Mouse (Mus musculus): ENCODE results near the gene Rps26. TPM values are rescaled to one million over a fixed set of nuclear protein-coding genes. Genes with fewer than 3 reads are reported as not detected.

Gene Rps26
- 519 and 548 TPM in 2 replicates for polyA plus RNA-seq (2015; fragmentation: Nextera tagmentation; extraction: Ambion mirVana)

- Histone ChIP-seq H3K27me3 (replicated peaks; ENCODE audit: control insufficient read depth, insufficient read depth, low read length) (no peaks in the 10 kb centered on the region), H3K36me3 (ENCODE audit: control insufficient read depth, insufficient read depth) (peaks cover 20% of the 10 kb centered on the region), H3K9ac (ENCODE audit: low read depth, low read length) (peak within 1 kb of the TSS; percentile 89), H3K4me2 (replicated peaks; ENCODE audit: low read depth) (peak within 1 kb of the TSS; percentile 79), H3K27ac (ENCODE audit: low read depth, low read length) (peak within 1 kb of the TSS; percentile 46; the same call in 1 of the 2 replicates), H3K4me1 (replicated peaks; ENCODE audit: control insufficient read depth, insufficient read depth, low read length) (no peaks in the 10 kb centered on the region), H3K4me3 (ENCODE audit: low read depth, low read length) (peak within 1 kb of the TSS; percentile 86), H3K9me3 (ENCODE audit: control insufficient read depth) (no peaks in the 10 kb centered on the region)
- peak; percentile 99 for ATAC-seq
- WGBS, result 2% methylated on average over 40 of the region's 40 CpGs
- peak; percentile 70 for TF ChIP-seq CTCF (IDR thresholded peaks at IDR 0.05; ENCODE audit: low read depth)
These were observed at the start of gene Rps26 for GRCm38 (mm10) chr10:128626311-128627310. TSS of gene Rps26 (minus strand) at chr10:128626747.

- TF ChIP-seq CTCF (IDR thresholded peaks at IDR 0.05; ENCODE audit: low read depth), result peak; percentile 77
- 4% methylated on average over 9 of the region's 9 CpGs for WGBS
- H3K27ac ChIP-seq (ENCODE audit: low read depth, low read length), result no peak overlapping the region
- H3K4me1 ChIP-seq (replicated peaks; ENCODE audit: control insufficient read depth, insufficient read depth, low read length), result no peaks in the 10 kb centered on the region
- peaks cover 9% of the 10 kb centered on the region; the same call in 1 of the 2 replicates for H3K36me3 ChIP-seq (ENCODE audit: control insufficient read depth, insufficient read depth)
- peak overlapping the region; percentile 67 for H3K4me3 ChIP-seq (ENCODE audit: low read depth, low read length)
- ATAC-seq, result no peak
- no peaks in the 10 kb centered on the region for H3K9me3 ChIP-seq (ENCODE audit: control insufficient read depth)
- peak overlapping the region; percentile 96 for H3K4me2 ChIP-seq (replicated peaks; ENCODE audit: low read depth)
- peak overlapping the region; percentile 49; the same call in 1 of the 2 replicates for H3K9ac ChIP-seq (ENCODE audit: low read depth, low read length)
- no peaks in the 10 kb centered on the region for H3K27me3 ChIP-seq (replicated peaks; ENCODE audit: control insufficient read depth, insufficient read depth, low read length)
These were observed 48.0 kb upstream of the Rps26 start for GRCm38 (mm10) chr10:128674469-128675008.

GRCm38 (mm10) chr10:128673763-128674468 lies 47.4 kb upstream of the Rps26 start, which contains the start of gene Suox:
TSS of gene Suox (minus strand) at chr10:128674073.
- H3K4me3 ChIP-seq (ENCODE audit: low read depth, low read length), result peak within 1 kb of the TSS; percentile 67
- H3K27ac ChIP-seq (ENCODE audit: low read depth, low read length), result peak within 1 kb of the TSS; percentile 23; the same call in 1 of the 2 replicates
- peak within 1 kb of the TSS; percentile 96 for H3K4me2 ChIP-seq (replicated peaks; ENCODE audit: low read depth)
- peak; percentile 76 for ATAC-seq
- no peaks in the 10 kb centered on the region for H3K4me1 ChIP-seq (replicated peaks; ENCODE audit: control insufficient read depth, insufficient read depth, low read length)
- no peaks in the 10 kb centered on the region for H3K27me3 ChIP-seq (replicated peaks; ENCODE audit: control insufficient read depth, insufficient read depth, low read length)
- peak within 1 kb of the TSS; percentile 49 for H3K9ac ChIP-seq (ENCODE audit: low read depth, low read length)
- no peak for TF ChIP-seq CTCF (IDR thresholded peaks at IDR 0.05; ENCODE audit: low read depth)
- no peaks in the 10 kb centered on the region for H3K9me3 ChIP-seq (ENCODE audit: control insufficient read depth)
- peaks cover 5% of the 10 kb centered on the region; the same call in 1 of the 2 replicates for H3K36me3 ChIP-seq (ENCODE audit: control insufficient read depth, insufficient read depth)
- WGBS, result under 1% methylated on average over 57 of the region's 60 CpGs

GRCm38 (mm10) chr10:128671148-128671547 lies 44.6 kb upstream of the Rps26 start:
- Histone ChIP-seq H3K9me3 (ENCODE audit: control insufficient read depth) (no peaks in the 10 kb centered on the region), H3K9ac (ENCODE audit: low read depth, low read length) (no peak overlapping the region), H3K4me2 (replicated peaks; ENCODE audit: low read depth) (no peak overlapping the region), H3K4me3 (ENCODE audit: low read depth, low read length) (no peak overlapping the region), H3K4me1 (replicated peaks; ENCODE audit: control insufficient read depth, insufficient read depth, low read length) (no peaks in the 10 kb centered on the region; the same call in 1 of the 2 replicates), H3K27ac (ENCODE audit: low read depth, low read length) (no peak overlapping the region), H3K36me3 (ENCODE audit: control insufficient read depth, insufficient read depth) (peaks cover 5% of the 10 kb centered on the region; the same call in 1 of the 2 replicates), H3K27me3 (replicated peaks; ENCODE audit: control insufficient read depth, insufficient read depth, low read length) (no peaks in the 10 kb centered on the region)
- no peak for ATAC-seq
- WGBS, result 95% methylated on average over 9 of the region's 9 CpGs
- TF ChIP-seq CTCF (IDR thresholded peaks at IDR 0.05; ENCODE audit: low read depth), result no peak

- 0 out of 2 replicates have a peak, but pooled peaks have one; percentile 48 for ATAC-seq
These were observed 42.5 kb upstream of the Rps26 start for GRCm38 (mm10) chr10:128668790-128669672.

More at GRCm38 (mm10) chr10:128668790-128669672, 42.5 kb upstream of the Rps26 start:
- Histone ChIP-seq H3K9ac (ENCODE audit: low read depth, low read length) (peak overlapping the region; percentile 61), H3K4me1 (replicated peaks; ENCODE audit: control insufficient read depth, insufficient read depth, low read length) (no peaks in the 10 kb centered on the region; the same call in 1 of the 2 replicates), H3K27me3 (replicated peaks; ENCODE audit: control insufficient read depth, insufficient read depth, low read length) (no peaks in the 10 kb centered on the region), H3K4me2 (replicated peaks; ENCODE audit: low read depth) (peak overlapping the region; percentile 96), H3K27ac (ENCODE audit: low read depth, low read length) (no peak overlapping the region), H3K36me3 (ENCODE audit: control insufficient read depth, insufficient read depth) (peaks cover 5% of the 10 kb centered on the region; the same call in 1 of the 2 replicates), H3K4me3 (ENCODE audit: low read depth, low read length) (peak overlapping the region; percentile 65), H3K9me3 (ENCODE audit: control insufficient read depth) (no peaks in the 10 kb centered on the region)
- TF ChIP-seq CTCF (IDR thresholded peaks at IDR 0.05; ENCODE audit: low read depth), result no peak
- WGBS, result 2% methylated on average over 42 of the region's 42 CpGs

Measured in intestine, postnatal 0 days (tissue).